Mouse (Mus musculus): ENCODE measurements around the gene Ccdc58. TPM values are rescaled to one million over a fixed set of nuclear protein-coding genes. Genes with fewer than 3 reads are reported as not detected.
A peak's percentile ranks its signal among the peaks of the same experiment; 100 is the strongest.
"Not testable (repeated sequence)": the region's sequence is repeated elsewhere in the genome, so short reads cannot be mapped to it uniquely, and the experiment has no call there.

Ccdc58 gene
- polyA plus RNA-seq, 1 experiment from 2014 or later = 56.6 TPM

DNA sequence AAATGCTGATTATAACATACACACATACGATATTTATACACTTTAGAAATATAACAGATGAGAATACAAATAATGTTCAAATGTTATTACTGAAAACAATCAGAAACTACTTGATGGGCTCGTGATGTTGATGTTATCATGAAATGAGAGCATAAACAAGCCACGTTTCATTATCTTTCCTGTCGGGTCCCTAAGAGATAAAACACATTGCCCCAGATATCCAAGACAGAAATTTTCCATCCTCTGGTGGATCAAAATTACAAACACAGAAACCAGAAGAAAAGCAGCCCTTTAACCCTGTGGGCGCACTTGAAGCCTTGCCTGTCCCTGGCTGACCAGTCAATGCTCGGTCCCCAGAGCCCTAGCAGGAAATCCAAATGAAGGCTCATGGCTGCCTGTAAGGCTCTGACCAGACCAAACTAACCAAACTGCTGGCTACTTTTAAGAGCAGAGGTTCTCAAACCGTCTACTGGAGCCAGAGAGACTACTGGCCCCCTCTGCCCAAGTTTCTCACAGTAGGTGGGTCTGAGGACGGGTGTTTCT, 13.5 kb upstream of the Ccdc58 start:
- peaks cover 3% of the 10 kb centered on the region; the same call in 1 of the 2 replicates for H3K36me3 ChIP-seq
- no peak overlapping the region for H3K4me2 ChIP-seq (replicated peaks)
- no peak for ATAC-seq (ENCODE audit: low FRiP score)
- no peak overlapping the region for H3K9ac ChIP-seq
- H3K27me3 ChIP-seq = no peaks in the 10 kb centered on the region
- WGBS = 91% methylated on average over 8 of the region's 8 CpGs
- no peak overlapping the region for H3K4me3 ChIP-seq
- no peaks in the 10 kb centered on the region for H3K9me3 ChIP-seq (replicated peaks)
- no peaks in the 10 kb centered on the region for H3K4me1 ChIP-seq
- H3K27ac ChIP-seq = no peak overlapping the region

GRCm38 (mm10) chr16:36062534-36062933, 9.0 kb upstream of the Ccdc58 start:
- whole genome bisulfite sequencing = 82% methylated on average over 1 of the region's 1 CpGs
- not testable (repeated sequence) for H3K9me3 ChIP-seq (replicated peaks); H3K36me3 ChIP-seq; H3K9ac ChIP-seq; ATAC-seq (ENCODE audit: low FRiP score); H3K27ac ChIP-seq; H3K27me3 ChIP-seq; H3K4me2 ChIP-seq (replicated peaks); H3K4me3 ChIP-seq; H3K4me1 ChIP-seq

DNA sequence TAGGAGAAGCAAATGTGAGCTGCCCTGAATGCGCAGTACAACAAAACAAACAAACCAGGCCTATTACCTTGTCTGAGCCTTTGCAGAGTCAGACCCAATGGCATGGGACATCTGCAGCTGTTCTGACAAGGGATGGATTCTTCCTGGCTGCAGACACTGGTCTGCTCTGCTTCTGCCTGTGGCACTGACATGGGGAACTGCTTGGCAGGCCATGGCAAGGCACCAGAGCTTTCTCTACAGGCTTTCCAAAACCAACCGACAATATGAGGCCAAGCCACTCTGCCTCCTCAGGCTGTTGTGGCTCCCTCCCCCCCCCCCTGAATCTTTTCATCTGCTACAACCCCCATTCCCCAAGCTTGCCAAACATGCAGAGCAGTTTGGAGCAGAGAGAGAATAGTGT, 8.2 kb upstream of the Ccdc58 start:
- H3K9me3 ChIP-seq (replicated peaks) = no peaks in the 10 kb centered on the region
- no peak for ATAC-seq (ENCODE audit: low FRiP score)
- H3K4me1 ChIP-seq = peaks cover 3% of the 10 kb centered on the region; the same call in 1 of the 2 replicates
- no peaks in the 10 kb centered on the region for H3K27me3 ChIP-seq
- H3K27ac ChIP-seq = no peak overlapping the region
- no peak overlapping the region for H3K4me2 ChIP-seq (replicated peaks)
- H3K4me3 ChIP-seq = no peak overlapping the region
- H3K36me3 ChIP-seq = no peaks in the 10 kb centered on the region
- H3K9ac ChIP-seq = no peak overlapping the region
- WGBS = 89% methylated on average over 2 of the region's 2 CpGs

DNA sequence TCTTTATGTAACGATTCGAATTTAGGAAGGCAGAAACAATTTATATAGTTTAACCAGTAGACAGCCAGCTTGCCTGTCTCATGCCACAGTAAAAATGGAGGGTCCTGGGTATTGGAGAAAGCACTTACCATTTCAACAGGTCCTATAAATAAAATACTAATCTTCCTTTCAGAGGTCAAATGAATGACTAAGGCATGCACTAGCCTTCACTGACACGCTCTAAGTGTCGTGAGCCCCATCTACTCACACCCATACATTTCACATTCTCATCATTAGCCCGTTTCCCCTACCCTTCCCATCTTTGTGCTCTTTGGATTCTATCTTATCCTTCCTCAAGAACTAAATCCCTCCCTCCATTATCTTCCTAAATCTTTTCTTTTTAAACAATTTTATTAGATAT, 6.6 kb upstream of the Ccdc58 start:
- peaks cover 17% of the 10 kb centered on the region for H3K4me1 ChIP-seq
- WGBS = 87% methylated on average over 5 of the region's 5 CpGs
- H3K4me3 ChIP-seq = no peak overlapping the region
- H3K9me3 ChIP-seq (replicated peaks) = no peaks in the 10 kb centered on the region
- H3K27me3 ChIP-seq = no peaks in the 10 kb centered on the region
- no peaks in the 10 kb centered on the region for H3K36me3 ChIP-seq
- H3K4me2 ChIP-seq (replicated peaks) = no peak overlapping the region
- no peak overlapping the region for H3K27ac ChIP-seq
- no peak overlapping the region for H3K9ac ChIP-seq
- no peak for ATAC-seq (ENCODE audit: low FRiP score)

GRCm38 (mm10) chr16:36067694-36068093, 3.8 kb upstream of the Ccdc58 start:
- Histone ChIP-seq H3K27ac (no peak overlapping the region), H3K4me2 (replicated peaks) (no peak overlapping the region), H3K9me3 (replicated peaks) (no peaks in the 10 kb centered on the region), H3K27me3 (no peaks in the 10 kb centered on the region), H3K36me3 (no peaks in the 10 kb centered on the region), H3K4me3 (no peak overlapping the region), H3K4me1 (peaks cover 23% of the 10 kb centered on the region), H3K9ac (no peak overlapping the region)
- no peak for ATAC-seq (ENCODE audit: low FRiP score)
- WGBS = 63% methylated on average over 2 of the region's 2 CpGs

DNA sequence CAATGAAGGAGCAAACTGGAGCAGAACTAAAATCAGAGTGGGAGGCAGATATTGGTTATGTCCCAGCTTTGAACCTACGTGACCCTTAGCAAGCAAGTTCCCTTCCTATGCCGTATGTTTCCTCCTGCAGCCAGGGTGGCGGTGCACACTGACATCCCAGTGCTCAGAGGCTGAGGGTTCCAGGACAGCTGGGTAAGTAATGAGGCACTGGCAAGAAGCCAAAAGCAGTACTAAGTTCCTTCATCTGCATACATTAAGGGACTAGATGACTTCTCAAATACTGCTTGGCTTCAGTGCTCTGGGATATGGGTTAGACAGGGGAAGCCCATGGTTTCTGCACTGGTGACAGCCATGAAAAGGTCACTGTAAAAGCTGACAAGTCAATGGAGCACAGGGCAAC, 3.1 kb upstream of the Ccdc58 start:
- Histone ChIP-seq H3K4me3 (no peak overlapping the region), H3K27ac (0 out of 2 replicates have a peak overlapping the region, but pooled peaks have one; percentile 7), H3K9me3 (replicated peaks) (no peaks in the 10 kb centered on the region), H3K9ac (no peak overlapping the region), H3K4me2 (replicated peaks) (no peak overlapping the region), H3K4me1 (peaks cover 25% of the 10 kb centered on the region), H3K27me3 (no peaks in the 10 kb centered on the region), H3K36me3 (no peaks in the 10 kb centered on the region)
- ATAC-seq (ENCODE audit: low FRiP score) = no peak
- WGBS = 62% methylated on average over 3 of the region's 3 CpGs

DNA sequence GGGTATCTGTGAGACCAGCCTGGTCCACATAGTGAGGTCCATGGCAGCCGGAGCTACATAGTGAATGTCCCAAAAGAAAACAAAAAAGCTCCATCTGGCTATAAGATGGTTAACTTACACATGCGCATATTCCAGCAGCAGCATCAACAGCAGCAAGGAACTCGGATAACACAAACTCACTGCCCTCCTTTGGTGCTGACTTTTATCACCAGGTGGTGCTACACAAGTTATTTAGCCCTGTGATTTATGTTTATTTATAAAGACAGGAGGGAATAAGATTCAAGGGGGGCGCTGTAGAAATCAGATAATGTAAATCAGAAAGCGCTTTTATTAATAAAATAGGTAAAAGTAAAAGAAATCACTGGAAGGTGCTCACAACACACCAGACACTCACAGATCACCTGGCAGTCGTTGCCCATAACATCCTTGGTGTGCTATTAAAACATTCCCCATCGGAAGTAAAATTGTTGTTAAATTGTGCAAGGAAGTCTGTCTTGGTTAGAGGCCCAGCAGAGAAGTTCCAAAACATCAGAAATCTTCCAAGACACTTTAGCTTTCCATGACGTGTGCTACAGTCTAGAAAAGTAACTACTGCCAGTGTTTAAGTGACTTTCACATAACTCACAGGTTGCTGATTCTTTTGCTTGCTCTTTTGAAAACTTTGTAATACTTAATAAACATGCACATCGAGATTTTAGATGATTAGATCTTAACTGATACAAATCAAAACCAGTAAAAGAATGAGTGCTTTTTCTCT, 1.5 kb upstream of the Ccdc58 start:
- 37% methylated on average over 9 of the region's 9 CpGs for WGBS

GRCm38 (mm10) chr16:36071071-36071449, 425 bp upstream of the Ccdc58 start:
- Histone ChIP-seq H3K36me3 (no peaks in the 10 kb centered on the region), H3K9ac (peak overlapping the region; percentile 88), H3K4me2 (replicated peaks) (peak overlapping the region; percentile 76), H3K27me3 (no peaks in the 10 kb centered on the region), H3K9me3 (replicated peaks) (no peaks in the 10 kb centered on the region), H3K4me1 (peaks cover 25% of the 10 kb centered on the region), H3K27ac (peak overlapping the region; percentile 99), H3K4me3 (peak overlapping the region; percentile 65)
- 1% methylated on average over 14 of the region's 16 CpGs for WGBS
- ATAC-seq (ENCODE audit: low FRiP score) = no peak; the same call in none of the 2 replicates

More for the DNA sequence above, 1.5 kb upstream of the Ccdc58 start:
- Histone ChIP-seq H3K9me3 (replicated peaks) (no peaks in the 10 kb centered on the region), H3K4me2 (replicated peaks) (peak overlapping the region; percentile 76), H3K27me3 (no peaks in the 10 kb centered on the region), H3K36me3 (no peaks in the 10 kb centered on the region), H3K9ac (0 out of 2 replicates have a peak overlapping the region, but pooled peaks have one; percentile 88), H3K4me1 (peaks cover 25% of the 10 kb centered on the region), H3K4me3 (peak overlapping the region; percentile 65), H3K27ac (no peak overlapping the region)
- ATAC-seq (ENCODE audit: low FRiP score) = no peak

GRCm38 (mm10) chr16:36072410-36073011, 1.0 kb downstream of the Ccdc58 start:
- ATAC-seq (ENCODE audit: low FRiP score) = no peak
- Histone ChIP-seq H3K36me3 (no peaks in the 10 kb centered on the region), H3K9me3 (replicated peaks) (no peaks in the 10 kb centered on the region), H3K27ac (no peak overlapping the region), H3K27me3 (no peaks in the 10 kb centered on the region), H3K9ac (peak overlapping the region; percentile 88), H3K4me3 (peak overlapping the region; percentile 65), H3K4me2 (replicated peaks) (peak overlapping the region; percentile 76), H3K4me1 (peaks cover 25% of the 10 kb centered on the region)
- WGBS = 31% methylated on average over 8 of the region's 8 CpGs

DNA sequence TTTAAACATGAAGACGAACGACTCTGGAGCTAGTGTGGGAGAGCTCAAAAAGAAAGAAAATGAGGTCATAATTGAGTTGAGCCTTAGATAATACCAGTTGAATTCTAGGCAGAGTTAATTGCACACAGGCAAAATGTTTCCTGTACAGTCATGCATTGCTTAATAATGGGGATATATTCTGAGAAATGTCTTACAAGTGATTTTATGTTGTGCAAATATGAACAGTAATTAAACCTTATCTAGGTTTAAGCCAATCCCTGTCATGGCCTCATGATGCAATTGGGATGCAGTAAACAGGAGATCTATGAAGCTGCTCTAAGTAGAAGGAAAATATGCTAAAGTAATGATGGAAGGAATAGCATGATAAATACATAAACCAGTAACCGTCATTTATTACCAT, 3.3 kb downstream of the Ccdc58 start:
- WGBS = 98% methylated on average over 3 of the region's 3 CpGs
- no peak overlapping the region for H3K4me2 ChIP-seq (replicated peaks)
- H3K9ac ChIP-seq = no peak overlapping the region
- ATAC-seq (ENCODE audit: low FRiP score) = no peak
- H3K36me3 ChIP-seq = no peaks in the 10 kb centered on the region
- no peak overlapping the region for H3K27ac ChIP-seq
- H3K27me3 ChIP-seq = no peaks in the 10 kb centered on the region
- H3K4me3 ChIP-seq = no peak overlapping the region
- H3K9me3 ChIP-seq (replicated peaks) = no peaks in the 10 kb centered on the region
- H3K4me1 ChIP-seq = peaks cover 9% of the 10 kb centered on the region

- no peak overlapping the region for H3K9ac ChIP-seq
- H3K4me2 ChIP-seq (replicated peaks) = no peak overlapping the region
- ATAC-seq (ENCODE audit: low FRiP score) = no peak
- H3K27ac ChIP-seq = no peak overlapping the region
- H3K27me3 ChIP-seq = no peaks in the 10 kb centered on the region
- peaks cover 9% of the 10 kb centered on the region; the same call in 1 of the 2 replicates for H3K36me3 ChIP-seq
- no peaks in the 10 kb centered on the region for H3K9me3 ChIP-seq (replicated peaks)
- no peak overlapping the region for H3K4me3 ChIP-seq
- 97% methylated on average over 3 of the region's 3 CpGs for WGBS
- no peaks in the 10 kb centered on the region for H3K4me1 ChIP-seq
Measured at GRCm38 (mm10) chr16:36079916-36080315, 8.4 kb downstream of the Ccdc58 start.

- no peaks in the 10 kb centered on the region for H3K9me3 ChIP-seq (replicated peaks)
- H3K4me2 ChIP-seq (replicated peaks) = no peak overlapping the region
- no peaks in the 10 kb centered on the region for H3K4me1 ChIP-seq
- no peak overlapping the region for H3K9ac ChIP-seq
- H3K36me3 ChIP-seq = peaks cover 31% of the 10 kb centered on the region
- no peak overlapping the region for H3K27ac ChIP-seq
- 83% methylated on average over 4 of the region's 4 CpGs for WGBS
- no peak for ATAC-seq (ENCODE audit: low FRiP score)
- H3K4me3 ChIP-seq = no peak overlapping the region
- H3K27me3 ChIP-seq = no peaks in the 10 kb centered on the region
Measured at GRCm38 (mm10) chr16:36087846-36088245, 16.4 kb downstream of the Ccdc58 start.
